Comparison of ENCODE assay signal across 9 mouse cellular contexts in genomic region chrX:7922032-7922431, GRCm38 (mm10). TPM values are rescaled to one million over a fixed set of nuclear protein-coding genes. Genes with fewer than 3 reads are reported as not detected.
A peak's percentile ranks its signal among the peaks of the same experiment; 100 is the strongest.
DNase-seq lines count a peak whose midpoint lies in the region; ATAC-seq lines count a peak whose summit lies in the region.
"Had no signal": no experiment of that assay in that cellular context is flagged by ENCODE, and none has a peak within 500 bp of the region (broad histone marks: within the 10 kb centered on the region; RNA-seq: fewer than 3 reads in every experiment).

No protein-coding gene starts in this region.

- 11% methylated on average over 31 of the region's 48 CpGs for WGBS in heart, embryonic 15.5 days
- 6% methylated on average over 37 of the region's 48 CpGs for WGBS in forebrain, embryonic 12.5 days
- WGBS in liver, embryonic 15.5 days (ENCODE audit: insufficient replicate concordance) = 21% methylated on average over 31 of the region's 48 CpGs

- no peak overlapping the region for H3K27ac ChIP-seq in heart, embryonic 15.5 days
- H3K27ac ChIP-seq in forebrain, embryonic 12.5 days = no peak overlapping the region
- no peak overlapping the region for H3K27ac ChIP-seq in liver, embryonic 15.5 days (replicated peaks)

- peak overlapping the region; percentile 55 for H3K4me2 ChIP-seq in heart, embryonic 15.5 days
- H3K4me2 ChIP-seq in forebrain, embryonic 12.5 days = peak overlapping the region; percentile 56
- peak overlapping the region; percentile 42; the same call in 1 of the 2 replicates for H3K4me2 ChIP-seq in liver, embryonic 15.5 days

- no peaks in the 10 kb centered on the region for H3K9me3 ChIP-seq in heart, embryonic 15.5 days (replicated peaks)
- H3K9me3 ChIP-seq in forebrain, embryonic 12.5 days = no peaks in the 10 kb centered on the region
- no peaks in the 10 kb centered on the region for H3K9me3 ChIP-seq in liver, embryonic 15.5 days (replicated peaks)

- no peak for ATAC-seq in heart, embryonic 15.5 days (replicated peaks; ENCODE audit: insufficient number of reproducible peaks, insufficient read depth, low FRiP score, low read depth)
- ATAC-seq in forebrain, embryonic 12.5 days (ENCODE audit: low FRiP score) = no peak
- ATAC-seq in liver, embryonic 15.5 days (ENCODE audit: insufficient read depth) = no peak

- H3K9ac ChIP-seq in heart, embryonic 15.5 days = no peak overlapping the region
- H3K9ac ChIP-seq in forebrain, embryonic 12.5 days = peak overlapping the region; percentile 47
- H3K9ac ChIP-seq in liver, embryonic 15.5 days = no peak overlapping the region

- H3K4me3 ChIP-seq in heart, embryonic 15.5 days = peak overlapping the region; percentile 33
- H3K4me3 ChIP-seq in forebrain, embryonic 12.5 days (replicated peaks) = peak overlapping the region; percentile 37
- H3K4me3 ChIP-seq in liver, embryonic 15.5 days (replicated peaks) = no peak overlapping the region

- no peaks in the 10 kb centered on the region for H3K36me3 ChIP-seq in heart, embryonic 15.5 days
- no peaks in the 10 kb centered on the region for H3K36me3 ChIP-seq in forebrain, embryonic 12.5 days (replicated peaks)
- H3K36me3 ChIP-seq in liver, embryonic 15.5 days (replicated peaks) = no peaks in the 10 kb centered on the region

- H3K4me1 ChIP-seq in heart, embryonic 15.5 days (replicated peaks) = peaks cover 7% of the 10 kb centered on the region; the same call in 1 of the 2 replicates
- peaks cover 7% of the 10 kb centered on the region; the same call in 1 of the 2 replicates for H3K4me1 ChIP-seq in forebrain, embryonic 12.5 days
- H3K4me1 ChIP-seq in liver, embryonic 15.5 days (replicated peaks) = no peaks in the 10 kb centered on the region

- peaks cover 81% of the 10 kb centered on the region for H3K27me3 ChIP-seq in heart, embryonic 15.5 days
- peaks cover 41% of the 10 kb centered on the region for H3K27me3 ChIP-seq in forebrain, embryonic 12.5 days
- H3K27me3 ChIP-seq in liver, embryonic 15.5 days = peaks cover 91% of the 10 kb centered on the region

- no peak for DNase-seq in heart, adult 8-10 months (ENCODE audit: low spot score)
- DNase-seq in ZHBTc4 (ENCODE audit: low read depth, low spot score) = peak; percentile 62
- peak; percentile 42 for DNase-seq in testis, postnatal 10 days (ENCODE audit: low spot score)
- DNase-seq in gastrocnemius, postnatal 10 days = no peak
- no peak for DNase-seq in Muller cell, postnatal 12 days (ENCODE audit: inconsistent ontology term)

RNA-seq across cellular contexts. Expression of gene Pcsk1n, which starts 2.4 kb away (rescaled TPM):
- polyA plus RNA-seq in heart, embryonic 15.5 days (2015; fragmentation: Nextera tagmentation; extraction: Ambion mirVana) = 0.39 and 3.3 TPM in 2 replicates
- under 1 TPM; 0.11 to 0.20 (median 0.16) TPM for total RNA-seq in heart, adult 8-10 months (2022)
- 57.6 and 59.9 TPM in 2 replicates for polyA plus RNA-seq in forebrain, embryonic 12.5 days (2016; fragmentation: Nextera tagmentation; extraction: Ambion mirVana)
- polyA plus RNA-seq in liver, embryonic 15.5 days (2015; fragmentation: Nextera tagmentation; extraction: Ambion mirVana) = 0.12 and 0.18 TPM in 2 replicates
- total RNA-seq in gastrocnemius, postnatal 10 days (2021) = under 1 TPM; 0.16 to 0.52 TPM

RNA-seq across cellular contexts. Expression of gene Eras, which starts 6.4 kb away (rescaled TPM):
- polyA plus RNA-seq in heart, embryonic 15.5 days (2015; fragmentation: Nextera tagmentation; extraction: Ambion mirVana) = not detected in 2 replicates
- total RNA-seq in heart, adult 8-10 months (2022) = not detected
- not detected in 2 replicates for polyA plus RNA-seq in forebrain, embryonic 12.5 days (2016; fragmentation: Nextera tagmentation; extraction: Ambion mirVana)
- polyA plus RNA-seq in liver, embryonic 15.5 days (2015; fragmentation: Nextera tagmentation; extraction: Ambion mirVana) = not detected in 2 replicates
- not detected for total RNA-seq in gastrocnemius, postnatal 10 days (2021)
- total RNA-seq: layer of hippocampus, postnatal 10 days had no signal

RNA-seq across cellular contexts. Expression of gene Gm10490, which starts 12.7 kb away (rescaled TPM):
- not detected in 2 replicates for polyA plus RNA-seq in heart, embryonic 15.5 days (2015; fragmentation: Nextera tagmentation; extraction: Ambion mirVana)
- total RNA-seq in heart, adult 8-10 months (2022) = not detected
- polyA plus RNA-seq in forebrain, embryonic 12.5 days (2016; fragmentation: Nextera tagmentation; extraction: Ambion mirVana) = not detected in 2 replicates
- polyA plus RNA-seq in liver, embryonic 15.5 days (2015; fragmentation: Nextera tagmentation; extraction: Ambion mirVana) = not detected in 2 replicates
- total RNA-seq in gastrocnemius, postnatal 10 days (2021) = not detected
- total RNA-seq: layer of hippocampus, postnatal 10 days had no signal

RNA-seq across cellular contexts. Expression of gene Gm10491, which starts 14.4 kb away (rescaled TPM):
- polyA plus RNA-seq in heart, embryonic 15.5 days (2015; fragmentation: Nextera tagmentation; extraction: Ambion mirVana) = not detected in 2 replicates
- total RNA-seq in heart, adult 8-10 months (2022) = not detected
- not detected in 2 replicates for polyA plus RNA-seq in forebrain, embryonic 12.5 days (2016; fragmentation: Nextera tagmentation; extraction: Ambion mirVana)
- not detected in 2 replicates for polyA plus RNA-seq in liver, embryonic 15.5 days (2015; fragmentation: Nextera tagmentation; extraction: Ambion mirVana)
- total RNA-seq in gastrocnemius, postnatal 10 days (2021) = not detected
- total RNA-seq: layer of hippocampus, postnatal 10 days had no signal

RNA-seq across cellular contexts. Expression of gene Timm17b, which starts 22.9 kb away (rescaled TPM):
- 102 and 124 TPM in 2 replicates for polyA plus RNA-seq in heart, embryonic 15.5 days (2015; fragmentation: Nextera tagmentation; extraction: Ambion mirVana)
- 10 to 100 TPM; 44.7 to 50.5 (median 46.7) TPM for total RNA-seq in heart, adult 8-10 months (2022)
- polyA plus RNA-seq in forebrain, embryonic 12.5 days (2016; fragmentation: Nextera tagmentation; extraction: Ambion mirVana) = 146 and 158 TPM in 2 replicates
- polyA plus RNA-seq in liver, embryonic 15.5 days (2015; fragmentation: Nextera tagmentation; extraction: Ambion mirVana) = 94.8 and 102 TPM in 2 replicates
- 10 to 100 TPM; 48.2 to 51.1 TPM for total RNA-seq in gastrocnemius, postnatal 10 days (2021)

Comparison
In these comparisons a context has a peak if more than half of its experiments do, and no peak if none do; other contexts are left out.
1. DNase-seq: peak in ZHBTc4 (single experiment) and testis, postnatal 10 days (single experiment); none in heart, adult 8-10 months (single experiment), gastrocnemius, postnatal 10 days (single experiment) and Muller cell, postnatal 12 days (single experiment).
2. RNA of gene Pcsk1n, which starts 2.4 kb away (polyA plus RNA-seq): 57.6 to 59.9 TPM in forebrain, embryonic 12.5 days; 0.39 to 3.3 TPM in heart, embryonic 15.5 days and 0.12 to 0.18 TPM in liver, embryonic 15.5 days; every median in the first group is over 10 times any median in the second.
3. Peak in every context shown above with its lines, with median percentiles within 50 percentile points of each other: H3K4me2 ChIP-seq.